Mouse (Mus musculus) ES-E14 (cell line): ENCODE results near the gene Ptprt.

ENCODE experiments used
- CHD2 ChIP-seq: IDR thresholded peaks from 2 replicates; pipeline ENCODE4 v1.6.1; 2014; ENCODE audit warnings: mild to moderate bottlenecking, low read depth, low read length, inconsistent platforms
- MAFK ChIP-seq: IDR thresholded peaks from 2 replicates; pipeline ENCODE4 v1.6.1; 2014; ENCODE audit warnings: mild to moderate bottlenecking, low read depth, low read length, inconsistent platforms; ENCODE audit not compliant: insufficient read depth
- ZC3H11A ChIP-seq: IDR thresholded peaks from 2 replicates; pipeline ENCODE4 v1.6.1; 2012; ENCODE audit warnings: low read depth, mild to moderate bottlenecking, inconsistent platforms, low read length, borderline replicate concordance

GRCm38 (mm10) chr2:162217896-162218295 lies 443.1 kb downstream of the Ptprt start:
- TF ChIP-seq ZC3H11A (no peak), MAFK (no peak), CHD2 (no peak)
